Mouse (Mus musculus) kidney, postnatal 0 days (tissue): ENCODE results near the gene Slfn5. TPM values are rescaled to one million over a fixed set of nuclear protein-coding genes. Genes with fewer than 3 reads are reported as not detected.
A peak's percentile ranks its signal among the peaks of the same experiment; 100 is the strongest.

Source experiments
- ATAC-seq: fragments of 200-750 bp; cut with Nextera tagmentation; replicated peaks from 2 replicates; pipeline ENCODE4 v1.8.0; 2017; ENCODE audit warnings: low read depth, moderate number of reproducible peaks, moderate TSS enrichment, moderate library complexity; ENCODE audit not compliant: low FRiP score
- DNase-seq: peaks from one replicate; pipeline ENCODE4 v3.0.0-alpha.2; 2016; ENCODE audit warnings: low spot score
- H3K27ac ChIP-seq: fragments of 300-500 bp; sonication (generic); 2 replicates; pipeline ENCODE4 v1.5.1; 2014; ENCODE audit warnings: mild to moderate bottlenecking
- H3K27me3 ChIP-seq: fragments of 300-500 bp; sonication (generic); 2 replicates; pipeline ENCODE4 v1.6.1; 2014; ENCODE audit warnings: low read length, mixed read lengths; ENCODE audit not compliant: insufficient read depth
- H3K36me3 ChIP-seq: fragments of 300-500 bp; sonication (generic); 2 replicates; pipeline ENCODE4 v1.6.1; 2014; ENCODE audit warnings: low read length, mixed read lengths; ENCODE audit not compliant: insufficient read depth
- H3K4me1 ChIP-seq: fragments of 300-500 bp; sonication (generic); replicated peaks from 2 replicates; pipeline ENCODE4 v1.6.1; 2014; ENCODE audit warnings: antibody characterized with exemption, low read length, mixed read lengths; ENCODE audit not compliant: insufficient read depth
- H3K4me2 ChIP-seq: fragments of 300-500 bp; sonication (generic); 2 replicates; pipeline ENCODE4 v1.6.1; 2014; ENCODE audit warnings: mild to moderate bottlenecking, low read length, moderate library complexity, mixed read lengths
- H3K4me3 ChIP-seq: fragments of 300-500 bp; sonication (generic); replicated peaks from 2 replicates; pipeline ENCODE4 v1.5.1; 2014; ENCODE audit warnings: low read depth, low read length
- H3K9ac ChIP-seq: fragments of 300-500 bp; sonication (generic); 2 replicates; pipeline ENCODE4 v1.6.1; 2014; ENCODE audit warnings: low read depth, low read length
- H3K9me3 ChIP-seq: fragments of 300-500 bp; sonication (generic); replicated peaks from 2 replicates; pipeline ENCODE4 v1.6.1; 2016; ENCODE audit warnings: low read length, inconsistent platforms, mixed read lengths
- CTCF ChIP-seq: IDR thresholded peaks from 2 replicates; pipeline ENCODE4 v1.5.1; 2016; ENCODE audit warnings: antibody characterized with exemption, low read depth, mild to moderate bottlenecking, moderate library complexity
- WGBS: fragments of 180-500 bp; shearing (Covaris S2); extraction: QIAGEN DNeasy Blood & Tissue Kit; methylation state at CpG from one replicate; pipeline ENCODE4 v1.1.7; 2014; 5-methylcytosine and 5-hydroxymethylcytosine counted together
- polyA plus RNA-seq: library from polyadenylated mRNA; unstranded; fragments of >200 nt; fragmentation: Nextera tagmentation; extraction: Ambion mirVana; gene quantifications from 2 replicates; pipeline ENCODE4 v1.2.1, GENCODE M21; 2015

The Slfn5 gene
- polyA plus RNA-seq, 1 experiment from 2014 or later: 21.1 TPM

DNA sequence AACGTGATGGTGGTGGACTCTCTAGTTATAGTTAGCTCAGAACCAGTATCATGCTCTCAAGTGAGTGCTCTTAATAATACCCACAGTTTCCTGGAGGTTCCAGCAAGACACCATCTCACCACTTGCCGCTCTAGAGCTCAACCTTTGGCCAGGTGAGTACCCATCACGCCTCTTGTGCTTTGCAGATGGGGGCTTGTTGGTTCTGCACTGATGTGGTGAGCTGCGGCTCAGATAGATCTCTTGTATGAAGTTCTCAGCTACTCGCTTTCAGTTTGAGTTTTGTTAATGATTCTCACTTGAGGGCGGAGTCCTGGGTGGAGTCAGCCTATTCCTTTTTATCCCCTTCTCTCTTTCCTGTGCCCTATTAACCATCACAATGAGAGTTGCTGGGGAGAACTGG lies 3.5 kb downstream of the Slfn5 start:
- H3K36me3 ChIP-seq: no peaks in the 10 kb centered on the region
- no peak overlapping the region for H3K27ac ChIP-seq
- DNase-seq (no peak), ATAC-seq (no peak)
- no peak overlapping the region for H3K4me2 ChIP-seq
- H3K9ac ChIP-seq: no peak overlapping the region
- no peaks in the 10 kb centered on the region for H3K9me3 ChIP-seq
- TF ChIP-seq CTCF: no peak
- 74% methylated on average over 6 of the region's 6 CpGs for WGBS
- H3K27me3 ChIP-seq: peaks cover 3% of the 10 kb centered on the region; the same call in 1 of the 2 replicates
- no peaks in the 10 kb centered on the region; the same call in 1 of the 2 replicates for H3K4me1 ChIP-seq
- H3K4me3 ChIP-seq: no peak overlapping the region

DNA sequence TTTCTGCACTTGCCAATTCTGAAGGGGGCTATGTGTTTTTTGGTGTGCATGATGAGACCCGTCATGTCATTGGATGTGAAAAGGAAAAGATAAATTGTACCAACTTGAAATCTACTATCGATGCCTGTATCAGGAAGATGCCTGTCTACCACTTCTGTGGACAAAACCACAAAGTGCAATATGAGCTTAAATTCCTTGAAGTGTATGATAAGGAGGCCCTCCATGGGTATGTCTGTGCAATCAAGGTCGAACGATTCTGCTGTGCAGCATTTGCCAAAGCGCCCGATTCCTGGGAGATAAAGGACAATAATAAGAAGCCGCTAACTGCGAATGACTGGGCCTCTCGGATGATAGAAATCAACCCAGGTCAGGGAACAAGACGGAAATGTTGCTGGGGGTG lies 5.8 kb downstream of the Slfn5 start:
- ATAC-seq: no peak
- Histone ChIP-seq H3K9me3 (no peaks in the 10 kb centered on the region), H3K4me3 (no peak overlapping the region), H3K4me1 (no peaks in the 10 kb centered on the region), H3K9ac (no peak overlapping the region), H3K36me3 (no peaks in the 10 kb centered on the region), H3K27me3 (peaks cover 3% of the 10 kb centered on the region; the same call in 1 of the 2 replicates), H3K4me2 (no peak overlapping the region), H3K27ac (no peak overlapping the region)
- DNase-seq: no peak
- no peak for TF ChIP-seq CTCF
- 71% methylated on average over 10 of the region's 10 CpGs for WGBS

GRCm38 (mm10) chr11:82959613-82960012 lies 8.5 kb downstream of the Slfn5 start:
- peak; percentile 96 for TF ChIP-seq CTCF
- no peaks in the 10 kb centered on the region for H3K4me1 ChIP-seq
- H3K27ac ChIP-seq: no peak overlapping the region
- 14% methylated on average over 4 of the region's 4 CpGs for WGBS
- no peaks in the 10 kb centered on the region for H3K27me3 ChIP-seq
- H3K9me3 ChIP-seq: no peaks in the 10 kb centered on the region
- H3K4me3 ChIP-seq: no peak overlapping the region
- ATAC-seq (no peak), DNase-seq (peak; percentile 84)
- H3K9ac ChIP-seq: no peak overlapping the region
- H3K4me2 ChIP-seq: no peak overlapping the region
- no peaks in the 10 kb centered on the region for H3K36me3 ChIP-seq

DNA sequence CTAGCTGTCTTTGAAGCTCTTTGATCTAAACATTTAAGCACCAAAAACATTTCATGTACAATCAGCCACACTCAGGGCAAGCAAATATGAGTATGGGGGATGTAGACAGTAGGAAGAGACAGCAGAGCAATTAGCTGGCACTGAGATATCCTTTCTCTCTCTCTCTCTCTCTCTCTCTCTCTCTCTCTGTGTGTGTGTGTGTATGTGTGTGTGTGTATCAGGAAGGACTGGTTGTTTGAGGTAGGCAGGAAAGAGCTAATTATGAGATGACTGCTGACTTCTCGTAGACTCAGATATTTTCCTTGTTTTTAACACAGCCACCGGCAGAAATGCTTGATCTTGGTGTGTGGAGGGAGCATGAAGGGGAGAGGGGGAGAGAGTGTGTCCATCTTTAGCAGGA lies 10.6 kb downstream of the Slfn5 start:
- Histone ChIP-seq H3K4me2 (no peak overlapping the region), H3K9me3 (no peaks in the 10 kb centered on the region), H3K4me3 (no peak overlapping the region), H3K27me3 (no peaks in the 10 kb centered on the region), H3K27ac (no peak overlapping the region), H3K36me3 (no peaks in the 10 kb centered on the region), H3K4me1 (no peaks in the 10 kb centered on the region), H3K9ac (no peak overlapping the region)
- ATAC-seq (no peak), DNase-seq (no peak)
- 38% methylated on average over 2 of the region's 2 CpGs for WGBS
- no peak for TF ChIP-seq CTCF

- Histone ChIP-seq H3K36me3 (no peaks in the 10 kb centered on the region), H3K4me2 (no peak overlapping the region), H3K4me3 (no peak overlapping the region), H3K27me3 (no peaks in the 10 kb centered on the region), H3K9ac (no peak overlapping the region), H3K27ac (no peak overlapping the region), H3K4me1 (no peaks in the 10 kb centered on the region), H3K9me3 (no peaks in the 10 kb centered on the region)
- ATAC-seq: no peak
- TF ChIP-seq CTCF: no peak
- DNase-seq: no peak
- WGBS: 78% methylated on average over 8 of the region's 8 CpGs
Measured at GRCm38 (mm10) chr11:82962215-82962614, 11.1 kb downstream of the Slfn5 start.

- peak overlapping the region; percentile 47 for H3K4me2 ChIP-seq
- H3K9me3 ChIP-seq: no peaks in the 10 kb centered on the region
- H3K36me3 ChIP-seq: no peaks in the 10 kb centered on the region
- peak overlapping the region; percentile 42; the same call in 1 of the 2 replicates for H3K27ac ChIP-seq
- peak overlapping the region; percentile 31; the same call in 1 of the 2 replicates for H3K9ac ChIP-seq
- peak; percentile 71 for TF ChIP-seq CTCF
- DNase-seq (peak; percentile 78), ATAC-seq (0 out of 2 replicates have a peak, but pooled peaks have one; percentile 49)
- H3K4me1 ChIP-seq: peaks cover 3% of the 10 kb centered on the region; the same call in 1 of the 2 replicates
- 0 out of 2 replicates have a peak overlapping the region, but pooled peaks have one; percentile 9 for H3K4me3 ChIP-seq
- WGBS: 10% methylated on average over 31 of the region's 31 CpGs
- H3K27me3 ChIP-seq: no peaks in the 10 kb centered on the region
Measured at GRCm38 (mm10) chr11:82970712-82971589, 19.8 kb downstream of the Slfn5 start.
